Mouse (Mus musculus) inflammation-experienced regulatory T-cells, adult 16 weeks (primary cell): Measurements from ENCODE around the gene Dnajc1. TPM values are rescaled to one million over a fixed set of nuclear protein-coding genes. Genes with fewer than 3 reads are reported as not detected.

Source experiments
- polyA plus RNA-seq: library from polyadenylated mRNA; unstranded; fragments of 100-300 nt; shearing (Covaris generic); gene quantifications from one replicate; pipeline ENCODE4 v1.2.1, GENCODE M21; 2017

The Dnajc1 gene
- 26.3 TPM for polyA plus RNA-seq

DNA sequence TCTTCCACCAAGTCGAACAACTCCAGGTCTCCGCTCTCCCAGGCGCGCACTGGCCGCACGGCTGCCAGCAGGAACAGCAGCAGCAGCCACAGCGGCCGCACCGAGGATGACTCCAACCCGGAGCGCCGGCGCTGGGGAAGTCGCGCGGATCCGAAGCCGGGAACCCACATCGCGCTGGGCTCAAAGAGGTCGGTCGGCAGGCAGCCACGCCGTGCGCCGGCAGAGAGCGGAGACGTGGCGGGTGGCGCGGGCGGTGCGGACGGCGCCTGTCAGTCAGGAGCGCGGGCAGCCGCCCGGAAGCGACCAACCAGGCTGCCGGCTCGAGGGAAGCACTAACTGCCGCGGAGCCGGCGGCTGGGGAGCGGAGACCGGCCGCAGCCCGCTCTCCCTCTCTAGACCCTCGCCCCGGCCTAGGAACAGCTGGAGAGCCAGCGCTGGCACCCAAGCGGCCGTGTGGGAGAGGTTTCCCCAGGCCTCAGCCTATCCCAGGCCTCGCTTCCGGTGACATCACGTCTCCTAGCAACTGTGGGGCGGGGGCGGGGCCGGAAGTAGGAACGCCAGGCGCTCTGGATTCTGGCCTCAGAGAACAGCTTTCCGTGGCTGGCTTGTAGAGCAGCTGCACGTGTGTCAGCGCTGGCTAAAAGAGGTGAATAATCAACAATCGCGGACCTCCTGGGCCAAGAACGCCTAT, at the start of gene Dnajc1:
Dnajc1 (minus strand) TSS at position 500 of the 691 bp plus-strand sequence.

